Mouse (Mus musculus) urinary bladder, postnatal 0 days (tissue): ENCODE data around the gene Olfr1184. TPM values are rescaled to one million over a fixed set of nuclear protein-coding genes. Genes with fewer than 3 reads are reported as not detected.

ENCODE experiments used
- polyA plus RNA-seq: library from polyadenylated mRNA; unstranded; fragments of >200 nt; fragmentation: Nextera tagmentation; extraction: Ambion mirVana; gene quantifications from 2 replicates; pipeline ENCODE4 v1.2.1, GENCODE M21; 2015

The Olfr1184 gene
- not detected in 2 replicates for polyA plus RNA-seq

DNA sequence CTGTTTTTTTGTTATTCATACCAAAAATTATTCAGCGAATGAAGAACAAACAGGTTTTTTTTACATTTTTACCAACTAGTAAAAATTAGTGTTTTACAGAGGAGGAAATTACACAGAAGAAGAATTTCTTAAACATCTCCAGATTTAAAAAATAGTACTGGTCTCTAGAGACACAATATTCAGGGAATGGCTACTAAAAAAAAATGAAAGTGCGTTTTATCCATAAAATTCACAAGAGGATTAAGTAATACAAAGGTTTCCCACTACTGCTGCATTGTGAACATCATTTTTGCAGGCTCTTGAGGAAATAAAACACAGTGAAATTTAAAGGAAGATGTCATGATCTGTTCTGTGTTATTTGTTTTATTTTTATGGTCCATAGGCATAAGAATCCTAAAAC lies at the start of gene Olfr1184:
Gene Olfr1184, plus strand, starts transcription at position 301 of the 400 bp plus-strand sequence.

DNA sequence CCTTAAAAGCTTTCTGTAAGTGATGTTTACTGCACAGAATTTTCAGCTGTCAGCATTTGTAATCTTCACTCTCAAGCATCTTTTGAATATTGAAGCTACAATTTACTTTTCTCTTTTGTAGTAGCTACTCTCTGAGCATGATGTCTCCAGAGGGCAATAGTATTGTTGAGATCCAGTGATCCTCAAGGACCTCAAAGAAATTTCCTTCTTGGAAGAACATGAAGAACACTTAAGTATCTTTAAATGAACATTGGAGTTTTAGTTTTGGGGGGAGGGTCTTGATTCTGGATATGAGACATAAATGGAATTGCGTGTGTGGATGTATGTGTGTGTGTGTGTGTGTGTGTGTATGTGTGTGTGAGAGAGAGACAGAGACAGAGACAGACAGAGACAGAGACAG lies 34.4 kb upstream of the Olfr1184 start, which contains the start of gene Gm13757:
Gene Gm13757, minus strand, starts transcription at position 101 of the 400 bp plus-strand sequence.

DNA sequence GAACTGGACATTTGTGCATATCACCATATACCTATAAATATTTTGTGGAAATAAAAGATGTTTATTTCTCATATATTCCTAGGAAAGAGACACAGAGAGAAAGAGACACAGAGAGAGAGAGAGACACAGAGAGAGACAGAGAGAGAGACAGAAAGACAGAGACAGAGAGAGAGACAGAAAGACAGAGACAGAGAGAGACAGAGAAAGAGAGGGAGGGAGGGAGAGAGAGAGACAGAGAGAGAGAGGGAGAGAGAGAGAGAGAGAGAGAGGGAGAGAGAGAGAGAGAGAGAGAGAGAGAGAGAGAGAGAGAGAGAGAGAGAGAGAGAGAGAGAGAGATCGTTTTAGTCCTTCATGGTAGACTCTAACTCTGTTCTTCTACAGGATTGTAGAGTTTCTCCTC lies 28.8 kb upstream of the Olfr1184 start, which contains the start of gene Olfr1183:
Gene Olfr1183, plus strand, starts transcription at position 301 of the 400 bp plus-strand sequence.

DNA sequence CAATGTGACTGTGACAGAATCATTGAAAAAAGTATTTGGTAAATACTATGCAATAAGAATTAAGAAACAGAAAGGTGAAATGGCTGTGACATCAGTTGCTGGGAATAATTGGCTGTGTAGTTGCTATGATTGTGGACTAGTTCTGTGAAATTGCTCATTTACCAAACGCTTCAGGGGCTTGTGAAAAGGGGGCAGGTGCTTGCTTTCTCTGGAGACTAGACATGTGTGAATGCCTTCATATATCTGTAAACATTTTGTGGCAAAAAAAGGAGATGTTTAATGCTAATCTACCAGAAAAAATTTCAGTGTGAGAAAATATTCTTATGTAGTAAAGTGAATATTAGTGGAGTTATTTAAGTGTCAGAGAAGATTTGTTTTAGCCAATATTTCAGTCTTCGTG lies 9.6 kb downstream of the Olfr1184 start, which contains the start of gene Olfr1185-ps1:
Gene Olfr1185-ps1, plus strand, starts transcription at position 301 of the 400 bp plus-strand sequence.

DNA sequence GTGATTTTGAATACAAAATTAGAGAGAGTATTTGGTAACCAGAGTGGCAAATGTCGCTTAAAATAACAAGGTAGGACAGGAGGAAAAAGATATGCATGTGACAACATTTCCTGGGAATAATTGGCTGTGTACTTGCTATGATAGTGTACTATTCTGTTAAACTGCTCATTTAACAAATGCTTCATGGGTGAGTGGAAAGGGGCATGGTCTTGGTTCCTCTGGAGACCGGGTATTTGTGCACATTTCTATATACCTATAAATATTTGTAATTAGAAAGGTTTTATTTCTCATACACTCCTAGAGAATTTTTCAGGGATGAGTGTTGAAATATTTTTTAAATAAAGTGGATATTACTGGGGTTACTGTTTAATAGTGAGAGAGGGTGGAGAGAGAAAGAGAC lies 34.9 kb downstream of the Olfr1184 start, which contains the start of gene Olfr1186:
Gene Olfr1186, plus strand, starts transcription at position 301 of the 400 bp plus-strand sequence.

Other genes starting within 250 kb of the Olfr1184 start
- gene Olfr1173, start 203.7 kb upstream of the Olfr1184 start, polyA plus RNA-seq = not detected in 2 replicates
- not detected in 2 replicates for gene Olfr1174-ps, start 168.5 kb upstream of the Olfr1184 start, polyA plus RNA-seq
- gene Olfr1175-ps, start 156.4 kb upstream of the Olfr1184 start, polyA plus RNA-seq = not detected in 2 replicates
- gene Olfr1176, start 146.9 kb upstream of the Olfr1184 start, polyA plus RNA-seq = not detected in 2 replicates
- not detected in 2 replicates for gene Olfr1177-ps, start 137.1 kb upstream of the Olfr1184 start, polyA plus RNA-seq
- gene Olfr1178, start 96.5 kb upstream of the Olfr1184 start, polyA plus RNA-seq = not detected in 2 replicates
- gene Olfr1179, start 77.1 kb upstream of the Olfr1184 start, polyA plus RNA-seq = not detected in 2 replicates
- gene Olfr1180, start 64.4 kb upstream of the Olfr1184 start, polyA plus RNA-seq = not detected in 2 replicates
- gene Olfr1181, start 57.4 kb upstream of the Olfr1184 start, polyA plus RNA-seq = not detected in 2 replicates
- gene Gm13757, start 34.5 kb upstream of the Olfr1184 start, polyA plus RNA-seq = not detected in 2 replicates
- gene Olfr1183, start 28.7 kb upstream of the Olfr1184 start, polyA plus RNA-seq = not detected in 2 replicates
- not detected in 2 replicates for gene Olfr1185-ps1, start 9.7 kb downstream of the Olfr1184 start, polyA plus RNA-seq
- gene Olfr1186, start 35.0 kb downstream of the Olfr1184 start, polyA plus RNA-seq = not detected in 2 replicates
- gene Olfr1188, start 73.3 kb downstream of the Olfr1184 start, polyA plus RNA-seq = not detected in 2 replicates
- gene Olfr1189, start 102.9 kb downstream of the Olfr1184 start, polyA plus RNA-seq = not detected in 2 replicates
- gene Olfr1191-ps1, start 156.9 kb downstream of the Olfr1184 start, polyA plus RNA-seq = not detected in 2 replicates
- not detected in 2 replicates for gene Olfr1192-ps1, start 164.9 kb downstream of the Olfr1184 start, polyA plus RNA-seq
- gene Olfr1193, start 192.0 kb downstream of the Olfr1184 start, polyA plus RNA-seq = not detected in 2 replicates
- not detected in 2 replicates for gene Olfr1195, start 205.6 kb downstream of the Olfr1184 start, polyA plus RNA-seq
- gene Olfr1196, start 221.0 kb downstream of the Olfr1184 start, polyA plus RNA-seq = not detected in 2 replicates
- gene Olfr1197, start 248.8 kb downstream of the Olfr1184 start, polyA plus RNA-seq = not detected in 2 replicates